Mouse (Mus musculus) heart, adult 9 months (tissue): ENCODE data around the gene Plpp3.
"Not testable (repeated sequence)": the region's sequence is repeated elsewhere in the genome, so short reads cannot be mapped to it uniquely, and the experiment has no call there.

Experiments used
- DNase-seq, 2 experiments: peaks; one replicate each; pipeline ENCODE4 v3.0.0; 2022; ENCODE audit warnings: low spot score in 2 of 2

Gene Plpp3

DNA sequence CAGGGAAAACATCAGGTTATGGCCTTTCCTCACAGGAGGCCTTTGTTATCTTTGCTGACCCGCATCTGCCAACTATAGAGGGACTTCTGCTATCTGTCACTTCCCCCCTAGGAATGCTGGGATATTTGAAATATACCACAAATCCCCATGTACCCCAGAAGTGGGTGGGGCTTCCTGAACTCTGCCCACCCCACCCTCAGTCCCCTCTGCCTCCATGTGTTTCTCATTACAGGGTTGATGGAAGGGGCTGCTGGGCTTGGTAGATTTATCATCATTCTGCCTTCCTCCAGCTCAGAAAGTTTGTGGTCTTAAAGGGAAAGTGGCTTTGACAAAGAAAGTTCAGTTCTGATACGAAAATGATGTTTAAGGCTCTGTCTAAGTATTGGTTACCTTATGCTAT, 103.2 kb downstream of the Plpp3 start:
- DNase-seq, result no peak

- DNase-seq, result no peak
These were observed 104.0 kb downstream of the Plpp3 start for GRCm38 (mm10) chr4:105260893-105261769.

- DNase-seq, result peak; percentile 25 to 45
These were observed 105.2 kb downstream of the Plpp3 start for GRCm38 (mm10) chr4:105262358-105262757.

DNA sequence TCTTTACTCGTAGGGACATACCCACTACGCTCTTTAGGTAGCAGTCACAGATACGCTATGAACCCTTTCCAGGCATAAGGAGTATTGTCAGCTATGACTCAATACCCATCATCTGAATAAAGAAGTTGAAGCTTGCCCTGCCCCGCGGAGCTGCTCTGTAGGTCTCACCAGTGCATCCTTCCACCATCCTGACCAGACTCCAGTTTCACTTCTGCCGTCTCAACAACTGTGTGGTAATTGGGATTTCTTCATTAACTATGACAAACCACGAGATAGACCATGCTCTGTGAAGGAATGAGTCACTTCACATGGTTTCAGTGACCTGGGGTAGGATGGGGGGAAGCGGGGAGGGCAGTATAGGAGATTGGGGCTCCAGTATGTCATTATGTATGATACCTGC, 106.5 kb downstream of the Plpp3 start:
- no peak for DNase-seq

GRCm38 (mm10) chr4:105265041-105265440, 107.9 kb downstream of the Plpp3 start:
- no peak for DNase-seq

DNA sequence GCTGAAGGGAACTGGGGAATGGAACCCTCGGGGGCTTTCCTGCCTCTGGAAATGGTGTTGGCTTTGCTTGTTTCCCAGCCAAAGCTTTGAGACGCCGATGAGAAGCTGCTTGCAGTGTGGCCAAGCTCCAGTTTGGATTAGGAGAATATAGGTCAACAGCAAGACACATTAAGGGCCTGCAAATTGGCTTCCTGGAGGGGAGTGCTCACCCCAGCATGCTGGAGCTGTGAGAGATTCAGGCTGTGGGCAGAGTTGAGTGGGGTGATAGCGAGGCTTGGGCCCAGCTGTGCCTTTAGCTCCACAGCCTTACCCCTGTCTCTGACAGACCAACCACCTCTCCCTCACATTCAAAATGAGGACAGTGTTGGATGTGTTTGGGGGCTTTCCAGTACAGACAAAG, 108.5 kb downstream of the Plpp3 start:
- DNase-seq, result peak in 1 of 2 experiments; percentile 18

- DNase-seq, result no peak
These were observed 111.1 kb downstream of the Plpp3 start for GRCm38 (mm10) chr4:105268202-105268730.

DNA sequence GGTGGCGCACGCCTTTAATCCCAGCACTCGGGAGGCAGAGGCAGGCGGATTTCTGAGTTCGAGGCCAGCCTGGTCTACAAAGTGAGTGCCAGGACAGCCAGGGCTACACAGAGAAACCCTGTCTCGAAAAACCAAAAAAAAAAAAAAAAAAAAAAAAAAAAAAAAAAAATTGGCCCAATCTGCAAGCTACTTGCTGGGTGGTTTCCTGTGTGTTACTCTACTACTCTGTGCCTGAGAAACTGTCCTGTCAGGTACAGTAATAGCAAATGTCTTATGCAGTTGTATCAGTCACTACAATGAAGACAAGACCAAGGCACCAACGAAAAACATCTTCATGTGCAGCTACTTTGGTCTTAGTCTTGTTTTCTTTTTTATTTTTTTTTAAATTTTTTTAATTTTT, 112.3 kb downstream of the Plpp3 start:
- not testable (repeated sequence) for DNase-seq

DNA sequence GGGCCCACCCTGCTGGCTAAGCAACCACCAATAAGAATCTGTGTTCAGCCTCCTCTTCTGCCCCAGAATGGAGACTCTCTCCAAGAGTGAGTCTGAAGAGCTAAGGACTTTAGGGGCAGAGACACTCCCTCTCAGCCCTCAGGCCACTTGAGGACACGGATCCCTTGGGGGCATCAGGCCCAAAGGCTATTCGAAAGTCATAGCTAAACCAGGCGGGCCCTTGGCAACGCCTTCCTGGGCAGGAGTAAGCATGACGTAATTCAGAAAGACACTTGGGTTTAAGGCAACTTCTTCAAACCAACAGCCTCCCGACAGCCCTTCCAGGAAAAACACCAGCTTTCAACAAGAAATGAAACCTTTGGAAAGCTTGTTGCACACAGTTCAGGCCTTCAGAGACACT, 114.0 kb downstream of the Plpp3 start:
- DNase-seq, result peak; percentile 69 to 80

GRCm38 (mm10) chr4:105273034-105273433, 115.9 kb downstream of the Plpp3 start:
- peak in 1 of 2 experiments; percentile 52 for DNase-seq

- peak; percentile 14 to 38 for DNase-seq
These were observed 116.3 kb downstream of the Plpp3 start for GRCm38 (mm10) chr4:105273486-105273885.

DNA sequence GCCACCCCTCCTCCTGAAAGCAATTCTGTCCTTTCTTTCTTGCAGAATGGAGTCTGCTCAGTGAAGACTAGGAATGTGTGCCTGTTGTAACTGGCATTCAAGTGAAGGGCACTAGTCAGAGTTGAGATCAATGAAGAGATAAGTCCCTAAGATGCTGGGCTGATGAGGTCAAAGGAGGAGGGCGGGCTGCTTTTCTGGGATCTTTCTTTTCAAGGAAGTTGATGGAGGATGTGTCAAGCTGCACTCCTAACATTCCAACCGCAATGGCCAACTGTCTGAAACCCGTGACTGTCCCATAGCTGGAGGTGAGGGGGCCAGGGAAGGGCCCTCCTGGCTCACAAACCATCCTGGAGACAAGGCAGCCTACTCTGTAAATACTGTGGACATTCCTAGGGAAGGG, 118.5 kb downstream of the Plpp3 start:
- no peak for DNase-seq

- no peak for DNase-seq
These were observed 119.1 kb downstream of the Plpp3 start for GRCm38 (mm10) chr4:105276062-105276795.

- no peak for DNase-seq
These were observed 121.0 kb downstream of the Plpp3 start for GRCm38 (mm10) chr4:105278161-105278560.

GRCm38 (mm10) chr4:105278571-105279410, 121.6 kb downstream of the Plpp3 start:
- peak; percentile 82 to 85 for DNase-seq

- peak in 1 of 2 experiments; percentile 54 for DNase-seq
These were observed 122.7 kb downstream of the Plpp3 start for GRCm38 (mm10) chr4:105279806-105280205.

GRCm38 (mm10) chr4:105281751-105282231, 124.6 kb downstream of the Plpp3 start:
- DNase-seq, result no peak
